Mouse (Mus musculus): ENCODE measurements at regions not wholly inside any gene's neighbourhood (a gene's known extent, or its start where the extent isn't known, plus 50 kb on each side); places are given as distances from the start of the nearest gene placed in this dataset.

DNA sequence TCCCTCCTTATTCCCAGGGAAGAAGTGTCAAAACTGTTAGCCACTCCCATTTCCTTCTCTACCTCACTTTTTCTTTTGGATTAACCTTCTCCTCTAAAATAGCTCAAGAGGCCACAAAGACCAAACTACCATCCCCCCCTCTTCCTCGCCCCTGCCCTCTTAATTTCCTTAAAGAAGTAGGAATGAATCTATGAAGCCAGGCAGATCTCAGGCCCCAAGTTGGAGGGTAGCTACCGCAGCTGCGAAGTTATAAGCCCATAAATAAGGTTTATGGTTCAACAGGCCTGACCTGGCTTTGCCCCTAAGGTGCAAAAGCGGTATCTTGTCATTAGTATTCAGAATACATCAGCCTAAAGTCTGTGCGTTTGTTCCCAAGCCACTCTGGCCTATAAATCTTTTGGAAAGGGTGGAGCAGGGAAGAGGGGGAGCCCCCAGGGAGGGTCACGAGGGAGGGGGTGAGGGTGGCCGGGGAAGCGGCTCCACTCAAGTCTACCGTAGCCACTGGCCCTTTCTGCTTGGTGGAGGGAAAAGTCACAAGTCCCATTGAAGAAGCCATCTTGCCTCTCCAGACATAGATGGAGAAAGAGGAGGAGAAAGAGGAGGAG lies 103.4 kb downstream of the Sox9 start:
- in situ Hi-C loops (cut with MboI; ENCODE audit: unreplicated experiment in 2 of 2): no loop called here

DNA sequence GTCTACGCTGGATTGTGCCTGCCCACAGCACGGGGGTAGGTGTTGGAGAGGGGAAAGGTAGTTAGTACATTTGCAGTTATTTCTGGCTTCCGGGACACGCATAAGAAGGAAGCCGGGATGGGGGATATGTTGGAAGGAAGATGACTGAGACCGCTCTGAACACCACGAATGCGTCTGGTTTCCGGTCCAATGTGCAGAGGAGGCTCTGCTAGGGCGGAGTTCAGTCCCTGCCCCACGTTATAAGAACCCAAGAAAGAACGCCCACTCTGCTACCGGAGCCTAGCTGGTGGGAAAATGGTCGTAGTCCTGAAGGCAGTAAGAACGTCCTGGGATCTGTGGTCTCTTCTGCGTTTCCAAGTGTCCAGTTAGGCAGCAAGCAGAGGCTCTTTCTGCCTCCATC lies 104.1 kb downstream of the Sox9 start:
- in situ Hi-C loops (cut with MboI; ENCODE audit: unreplicated experiment in 2 of 2): no loop called here

DNA sequence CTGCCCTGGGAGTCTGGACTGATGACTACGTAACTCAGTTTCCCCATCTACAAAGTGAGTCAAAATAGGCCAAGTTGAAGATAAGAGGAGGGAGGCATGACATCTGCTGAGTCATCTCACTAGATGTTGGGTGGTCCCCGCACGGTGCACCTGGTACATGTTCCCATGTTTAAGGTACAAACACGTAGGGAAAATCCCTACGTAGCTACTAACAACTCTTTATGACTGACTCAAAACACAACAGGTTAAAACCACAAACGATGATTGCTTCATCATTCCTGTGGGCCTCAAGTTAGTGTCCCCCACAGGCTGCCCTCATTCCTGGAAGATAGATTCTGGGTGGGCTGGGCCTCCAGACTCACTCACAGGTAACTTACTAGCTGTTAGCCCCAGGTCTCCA lies 107.7 kb downstream of the Sox9 start:
- in situ Hi-C loops (cut with MboI; ENCODE audit: unreplicated experiment in 2 of 2): no loop called here

GRCm38 (mm10) chr11:112897597-112897996 lies 115.6 kb downstream of the Sox9 start:
- in situ Hi-C loops (cut with MboI; ENCODE audit: unreplicated experiment in 2 of 2): no loop called here

- in situ Hi-C loops (cut with MboI; ENCODE audit: unreplicated experiment in 2 of 2): no loop called here
Observed at GRCm38 (mm10) chr11:112902618-112903017, 120.6 kb downstream of the Sox9 start.

- in situ Hi-C loops (cut with MboI; ENCODE audit: unreplicated experiment in 2 of 2): no loop called here
Observed at GRCm38 (mm10) chr11:112910309-112910708, 128.3 kb downstream of the Sox9 start.

GRCm38 (mm10) chr11:112912875-112913274 lies 130.9 kb downstream of the Sox9 start:
- in situ Hi-C loops (cut with MboI; ENCODE audit: unreplicated experiment in 2 of 2): no loop called here

GRCm38 (mm10) chr11:112916923-112917322 lies 134.9 kb downstream of the Sox9 start:
- in situ Hi-C loops (cut with MboI; ENCODE audit: unreplicated experiment in 2 of 2): no loop called here

- in situ Hi-C loops (cut with MboI; ENCODE audit: unreplicated experiment in 2 of 2): no loop called here
Observed at GRCm38 (mm10) chr11:112920131-112920530, 138.1 kb downstream of the Sox9 start.

DNA sequence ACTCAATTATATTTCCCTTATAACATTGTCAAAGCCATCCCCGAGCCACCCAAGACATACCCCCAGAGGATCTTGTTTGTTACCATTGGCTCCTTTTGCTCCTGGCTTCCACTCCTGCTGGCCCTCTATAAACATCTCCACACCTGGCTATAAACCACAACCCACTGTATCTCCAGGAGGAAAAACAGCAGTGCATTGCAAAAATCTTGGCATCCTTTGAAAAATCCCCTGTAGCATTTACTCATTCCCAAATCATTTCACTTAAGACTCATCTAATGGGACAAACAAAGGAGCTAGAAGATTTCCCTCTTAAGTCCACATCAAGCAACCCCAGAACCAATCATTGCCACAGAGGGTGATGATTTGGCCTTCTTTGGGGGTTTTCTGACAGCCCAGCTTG lies 142.6 kb downstream of the Sox9 start:
- in situ Hi-C loops (cut with MboI; ENCODE audit: unreplicated experiment in 2 of 2): no loop called here

- in situ Hi-C loops (cut with MboI; ENCODE audit: unreplicated experiment in 2 of 2): no loop called here
Observed at GRCm38 (mm10) chr11:112925140-112925539, 143.1 kb downstream of the Sox9 start.

GRCm38 (mm10) chr11:112926330-112927025 lies 144.5 kb downstream of the Sox9 start:
- in situ Hi-C loops (cut with MboI; ENCODE audit: unreplicated experiment in 2 of 2): no loop called here

- in situ Hi-C loops (cut with MboI; ENCODE audit: unreplicated experiment in 2 of 2): no loop called here
Observed at GRCm38 (mm10) chr11:112930186-112930808, 148.3 kb downstream of the Sox9 start.

- in situ Hi-C loops (cut with MboI; ENCODE audit: unreplicated experiment in 2 of 2): no loop called here
Observed at GRCm38 (mm10) chr11:112938035-112938434, 156.0 kb downstream of the Sox9 start.

- in situ Hi-C loops (cut with MboI; ENCODE audit: unreplicated experiment in 2 of 2): no loop called here
Observed at GRCm38 (mm10) chr11:112951421-112951820, 169.4 kb downstream of the Sox9 start.

GRCm38 (mm10) chr11:112952356-112952755 lies 170.3 kb downstream of the Sox9 start:
- in situ Hi-C loops (cut with MboI; ENCODE audit: unreplicated experiment in 2 of 2): no loop called here

GRCm38 (mm10) chr11:112953491-112953890 lies 171.5 kb downstream of the Sox9 start:
- in situ Hi-C loops (cut with MboI; ENCODE audit: unreplicated experiment in 2 of 2): no loop called here

GRCm38 (mm10) chr11:112956748-112957440 lies 174.9 kb downstream of the Sox9 start:
- in situ Hi-C loops (cut with MboI; ENCODE audit: unreplicated experiment in 2 of 2): no loop called here

- in situ Hi-C loops (cut with MboI; ENCODE audit: unreplicated experiment in 2 of 2): no loop called here
Observed at GRCm38 (mm10) chr11:112959609-112960008, 177.6 kb downstream of the Sox9 start.

DNA sequence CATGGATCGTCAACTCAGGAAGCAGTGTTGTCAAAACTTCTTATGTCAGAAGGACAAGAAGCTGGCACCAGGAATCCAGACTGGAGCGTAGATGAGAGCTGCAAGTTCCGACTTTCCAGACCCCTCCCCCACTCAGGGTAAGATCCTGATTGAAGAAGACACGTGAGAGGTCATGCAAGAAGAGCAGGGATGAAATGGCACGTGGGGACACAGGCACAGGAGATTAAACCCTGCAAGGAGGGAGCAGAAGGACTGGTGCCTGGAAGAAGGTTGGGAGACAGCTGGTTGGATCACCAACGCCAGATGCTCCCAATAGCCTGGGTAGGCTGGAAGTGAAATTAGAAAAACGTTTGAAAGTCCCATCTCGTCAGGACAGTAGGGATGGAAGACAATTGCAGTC lies 191.3 kb downstream of the Sox9 start:
- in situ Hi-C loops (cut with MboI; ENCODE audit: unreplicated experiment in 2 of 2): no loop called here

DNA sequence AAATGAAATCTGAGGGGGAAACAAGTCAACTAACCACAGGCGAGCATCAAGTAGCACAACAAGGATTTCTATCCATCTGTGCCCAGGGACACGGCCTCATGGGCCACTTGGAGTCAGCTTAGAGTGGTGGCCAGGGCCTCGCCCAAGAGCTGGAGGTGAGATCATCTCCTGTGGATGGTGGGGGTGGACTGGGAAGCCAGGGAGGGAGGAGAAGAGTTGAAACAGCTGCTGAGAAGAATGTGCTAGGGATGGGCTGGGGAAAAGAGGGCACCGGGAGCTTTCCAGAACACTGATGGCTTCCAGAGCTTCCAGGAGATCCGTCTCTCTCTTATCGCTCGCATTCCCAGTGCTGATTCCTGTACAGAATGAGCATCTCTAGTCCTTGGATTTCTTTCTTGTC lies 192.9 kb downstream of the Sox9 start:
- in situ Hi-C loops (cut with MboI; ENCODE audit: unreplicated experiment in 2 of 2): no loop called here
